Mouse (Mus musculus): Measurements from ENCODE around the gene Stt3a. TPM values are rescaled to one million over a fixed set of nuclear protein-coding genes. Genes with fewer than 3 reads are reported as not detected.

The Stt3a gene
- total RNA-seq, 2 experiments from 2014 or later: 51.7 to 69.5 TPM

DNA sequence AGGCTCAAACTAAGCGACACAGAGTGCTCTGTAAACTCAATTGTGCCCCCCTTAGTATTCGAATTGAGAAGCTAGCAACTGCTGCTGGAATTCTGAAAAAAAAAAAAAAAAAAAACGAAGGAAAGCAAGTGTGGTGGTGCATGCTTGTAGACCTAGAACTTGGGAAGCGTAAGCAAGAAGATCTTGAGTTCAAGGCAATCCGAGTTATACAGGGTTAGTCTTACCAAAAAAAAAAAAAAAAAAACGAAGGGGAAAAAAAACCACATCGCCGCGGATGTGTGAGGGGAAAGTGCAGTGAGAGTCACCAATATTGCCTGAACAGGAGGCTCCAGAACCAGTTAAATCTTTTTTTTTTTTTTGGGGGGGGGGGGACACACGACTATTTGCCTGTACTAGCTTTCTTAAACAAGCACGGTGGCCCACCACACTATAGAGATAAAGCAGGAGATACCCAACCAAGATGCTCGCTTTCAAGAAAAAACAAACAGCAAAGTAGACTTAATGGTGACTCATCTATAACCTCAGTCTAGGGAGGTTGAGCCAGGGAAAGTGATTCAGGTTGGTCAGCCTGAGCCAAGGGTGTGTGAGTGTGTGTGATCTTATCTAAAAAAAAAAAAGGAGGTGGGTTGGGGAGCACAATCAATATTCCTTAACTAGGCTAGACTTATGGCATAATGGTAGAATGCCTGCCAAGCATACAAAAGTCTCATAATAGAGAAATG lies 40.3 kb downstream of the Stt3a start, which contains the start of gene Chek1:
Gene Chek1, minus strand, starts transcription at position 32 of the 722 bp plus-strand sequence.
- intact Hi-C loops (cut with DNase I; ENCODE audit: low total_unique reads): no loop called here
- DNase-seq: no peak

DNA sequence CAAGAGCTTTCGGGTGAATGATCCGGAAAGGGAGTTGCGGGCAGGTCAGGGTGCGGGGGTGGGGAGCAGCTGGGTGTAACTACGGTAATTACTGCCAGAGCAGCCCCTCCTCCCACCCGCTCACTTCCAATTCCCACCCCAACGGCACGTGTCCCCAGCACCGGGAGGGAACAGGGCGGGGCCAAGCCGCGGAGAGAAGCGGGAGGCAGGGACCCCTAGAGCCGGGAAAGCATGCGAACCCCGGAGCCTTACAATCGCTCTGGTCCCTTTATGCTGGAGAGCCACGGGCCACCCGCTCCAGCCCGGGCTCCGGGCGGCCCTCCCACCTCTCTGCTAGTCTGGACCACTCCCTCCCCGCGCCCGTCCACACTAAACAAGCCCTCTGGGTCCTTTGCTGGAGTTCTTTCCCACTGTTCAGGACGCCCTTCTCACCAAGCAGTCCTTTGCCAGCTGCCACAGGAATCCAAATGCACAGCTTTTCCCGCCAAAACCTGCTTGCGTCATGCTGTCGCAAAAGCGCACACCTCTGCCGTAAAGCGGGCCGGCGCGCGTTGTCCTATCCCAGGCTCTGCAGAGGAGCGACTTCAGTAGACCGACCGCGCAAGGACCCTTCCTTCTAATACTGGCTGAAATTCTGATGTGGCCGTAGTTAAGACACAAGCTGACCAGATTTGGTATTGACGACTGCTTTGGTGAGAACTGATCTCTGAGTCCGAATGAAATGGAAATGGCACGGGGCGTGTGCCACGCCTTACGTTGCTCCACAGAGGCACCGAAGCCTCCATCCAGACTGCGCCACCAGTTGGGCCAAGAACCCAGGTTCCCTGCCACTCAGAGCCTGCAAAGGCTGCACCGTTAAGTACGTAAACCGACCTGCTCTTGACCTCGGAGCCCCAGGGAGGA lies 41.1 kb downstream of the Stt3a start:
- intact Hi-C loops (cut with DNase I; ENCODE audit: low total_unique reads): no loop called here
- peak; percentile 82 for DNase-seq

DNA sequence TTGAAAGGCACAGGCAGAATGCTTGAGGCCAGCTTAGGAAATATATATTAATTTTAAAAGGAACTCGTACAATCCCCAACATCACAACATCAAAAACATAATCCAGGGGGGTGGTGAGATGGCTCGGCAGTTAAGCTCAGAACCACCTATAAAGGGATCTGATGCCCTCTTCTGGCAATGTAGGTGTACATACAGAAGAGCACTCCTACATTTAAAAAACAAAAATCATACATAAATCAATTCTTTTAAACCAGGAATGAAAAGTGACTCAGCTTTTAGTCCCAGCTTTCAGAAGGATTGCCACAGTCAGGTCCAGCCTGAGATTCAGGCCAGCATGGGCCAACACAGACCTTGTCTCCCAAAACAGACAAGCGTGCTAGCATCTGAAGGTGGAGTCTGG lies 50.9 kb downstream of the Stt3a start:
- intact Hi-C loops (cut with DNase I; ENCODE audit: low total_unique reads): no loop called here
- no peak for DNase-seq

DNA sequence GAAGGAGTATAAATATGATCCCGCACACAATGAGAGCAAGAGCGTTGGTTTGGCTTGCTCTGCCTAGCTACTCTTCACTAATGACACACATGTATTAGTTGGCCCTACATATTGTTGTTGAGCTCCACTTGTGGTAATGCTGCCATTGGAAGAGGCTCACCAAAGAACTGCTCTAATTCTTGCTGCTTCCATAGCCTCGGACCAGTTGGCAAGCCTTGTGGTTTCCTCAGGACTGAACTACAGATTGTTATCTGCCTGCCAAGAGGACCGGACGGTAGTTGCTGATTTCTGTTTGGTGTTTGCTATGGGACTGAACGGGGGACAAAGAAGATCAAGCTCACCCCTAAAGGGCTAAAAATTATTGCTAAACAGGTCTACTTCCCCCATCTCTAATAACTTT lies 60.2 kb downstream of the Stt3a start:
- DNase-seq: no peak
- intact Hi-C loops (cut with DNase I; ENCODE audit: low total_unique reads): no loop called here

DNA sequence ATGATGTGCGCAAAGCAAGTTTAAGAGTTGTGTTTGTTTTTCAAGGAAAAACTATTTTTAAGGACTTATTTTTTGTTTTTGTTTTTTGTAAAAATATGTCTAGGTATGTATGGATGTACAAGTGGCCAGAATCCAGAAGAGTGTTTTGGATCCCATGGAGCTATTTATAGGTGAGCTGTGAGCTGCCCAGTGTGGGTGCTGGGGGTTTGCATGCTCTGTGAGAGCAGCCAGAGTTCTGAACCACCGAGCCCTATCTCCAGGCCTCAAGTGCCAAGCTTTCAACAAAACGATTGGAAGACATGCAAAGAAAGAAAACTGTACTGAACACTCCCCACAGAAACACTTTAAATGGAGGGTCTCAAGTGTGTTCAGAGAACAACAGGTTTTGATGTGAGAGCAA lies 61.6 kb downstream of the Stt3a start:
- DNase-seq: no peak
- intact Hi-C loops (cut with DNase I; ENCODE audit: low total_unique reads): no loop called here

DNA sequence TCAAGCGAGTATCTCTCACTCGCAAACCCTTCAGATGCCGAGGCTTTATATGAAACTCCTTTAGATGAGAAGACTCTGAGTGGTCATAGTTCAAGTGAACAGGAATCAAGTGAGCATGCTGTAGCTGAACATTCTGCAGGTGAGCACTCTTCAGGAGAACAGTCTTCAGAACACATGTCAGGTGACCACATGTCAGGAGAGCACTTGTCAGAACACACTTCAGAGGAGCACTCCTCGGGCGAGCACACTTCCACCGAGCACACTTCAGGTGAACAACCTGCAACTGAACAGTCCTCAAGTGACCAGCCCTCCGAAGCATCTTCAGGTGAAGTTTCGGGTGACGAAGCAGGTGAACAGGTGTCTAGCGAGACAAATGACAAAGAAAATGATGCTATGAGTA lies 73.2 kb downstream of the Stt3a start:
- no peak for DNase-seq
- intact Hi-C loops (cut with DNase I; ENCODE audit: low total_unique reads): no loop called here

DNA sequence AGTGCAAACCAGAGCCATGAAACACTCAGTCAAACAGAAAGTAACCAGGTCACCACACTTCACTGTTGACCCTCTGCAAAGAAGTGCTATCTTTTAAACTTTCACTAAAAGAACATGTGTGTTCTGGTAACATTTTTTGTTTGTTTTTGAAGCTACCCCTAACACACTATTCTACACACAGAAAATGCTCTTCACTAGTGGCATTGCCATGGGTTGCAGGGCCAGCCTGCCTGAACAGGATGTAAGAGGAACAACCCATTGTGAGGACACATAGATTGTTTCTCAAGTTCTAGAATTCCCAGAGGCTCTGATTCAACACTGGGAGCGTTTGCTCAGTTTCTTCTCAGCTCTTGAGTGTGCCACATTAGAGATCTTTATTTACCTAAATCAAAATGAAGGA lies 74.6 kb downstream of the Stt3a start, which contains the start of gene Acrv1:
Gene Acrv1, plus strand, starts transcription at position 301 of the 400 bp plus-strand sequence.
- DNase-seq: no peak
- intact Hi-C loops (cut with DNase I; ENCODE audit: low total_unique reads): no loop called here

DNA sequence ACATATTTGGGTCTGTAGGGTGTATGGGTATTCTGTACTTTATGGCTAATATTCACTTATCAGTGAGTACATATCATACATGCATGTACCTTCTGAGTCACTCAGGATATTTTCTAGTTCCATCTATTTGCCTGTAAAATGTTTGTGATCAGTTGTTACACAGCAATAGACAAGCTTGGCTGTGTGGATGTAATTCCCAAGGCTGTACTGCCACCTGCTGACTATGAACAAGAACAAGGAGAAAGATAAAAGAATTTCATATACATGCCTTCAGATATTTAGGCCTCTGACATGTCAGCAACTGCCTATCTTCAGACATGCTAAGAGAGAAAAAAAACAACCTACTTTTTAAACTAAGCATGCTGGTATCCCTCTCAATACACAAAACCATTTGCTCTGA lies 80.2 kb downstream of the Stt3a start:
- intact Hi-C loops (cut with DNase I; ENCODE audit: low total_unique reads): no loop called here
- no peak for DNase-seq

DNA sequence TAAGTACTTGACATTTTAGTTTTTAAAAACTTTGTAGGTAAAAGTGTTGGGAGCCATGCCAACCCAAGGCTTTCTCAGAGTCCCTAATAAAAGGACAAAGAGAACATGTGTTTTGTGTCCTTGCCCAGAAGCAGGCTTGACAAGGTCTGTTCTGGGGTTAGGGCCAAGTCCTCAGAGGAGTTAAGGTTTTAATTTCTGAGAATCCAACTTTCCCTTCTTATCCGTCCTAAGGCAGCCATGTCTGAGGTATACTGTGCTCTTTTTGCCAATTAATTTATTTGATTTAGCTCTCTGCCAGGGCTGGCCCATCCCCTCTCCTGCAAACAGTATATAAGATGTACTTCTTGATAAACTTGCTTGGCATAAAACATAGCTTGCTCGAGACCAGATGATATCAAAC lies 86.1 kb downstream of the Stt3a start:
- DNase-seq: no peak
- intact Hi-C loops (cut with DNase I; ENCODE audit: low total_unique reads): no loop called here

Other genes starting within 250 kb of the Stt3a start
- gene Gm5615, start 225.7 kb downstream of the Stt3a start, total RNA-seq (2021): not detected
- gene Gm17689, start 185.0 kb downstream of the Stt3a start, total RNA-seq (2021): not detected
- gene A630095E13Rik, start 124.3 kb downstream of the Stt3a start, total RNA-seq (2021): not detected
- not detected for gene Acrv1, start 74.5 kb downstream of the Stt3a start, total RNA-seq (2021)
- gene Chek1, start 40.6 kb downstream of the Stt3a start, total RNA-seq (2021): 1 to 10 TPM; 1.4 to 2.1 TPM
- 10 to 100 TPM; 51.7 to 56.9 TPM for gene Ei24, start 29.7 kb upstream of the Stt3a start, total RNA-seq (2021)
- 1 to 10 TPM; 2.3 to 3.7 TPM for gene Fez1, start 54.2 kb upstream of the Stt3a start, total RNA-seq (2021)

Measured in gastrocnemius, postnatal 14 days (tissue).